Mouse (Mus musculus): ENCODE data around the gene Tfec. TPM values are rescaled to one million over a fixed set of nuclear protein-coding genes. Genes with fewer than 3 reads are reported as not detected.

Tfec gene
- polyA plus RNA-seq (2012; rRNA removed; ENCODE audit: low replicate concordance): 0.76 and 1.9 TPM in 2 replicates

DNA sequence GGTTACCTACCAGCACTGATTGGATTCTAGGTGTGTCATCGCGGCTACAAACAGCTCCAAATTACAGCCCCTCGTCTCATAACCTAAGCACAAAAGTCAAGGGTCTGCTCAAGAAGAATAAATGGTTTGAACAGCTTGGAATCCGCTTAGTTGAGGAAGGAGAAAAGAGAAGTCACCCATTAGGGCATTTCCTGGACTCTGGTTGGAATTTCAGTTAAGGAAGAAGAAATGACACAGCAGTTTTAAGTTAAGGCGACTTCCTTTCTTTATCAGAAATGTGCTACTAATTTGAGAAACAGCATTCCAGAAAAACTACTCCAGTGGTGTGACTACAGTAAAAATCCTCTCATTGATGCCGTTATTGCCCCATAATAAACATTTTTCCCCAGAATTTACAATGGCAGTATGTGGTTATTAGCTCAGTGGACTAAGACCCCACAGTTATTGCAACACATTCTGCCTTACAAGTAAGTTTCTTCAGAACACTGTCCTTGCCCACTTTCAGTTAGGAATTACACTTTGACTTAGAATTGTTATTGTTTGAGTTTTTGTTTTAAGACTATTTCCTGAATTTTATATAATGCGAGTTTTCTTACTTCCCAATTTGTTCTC lies at the start of gene Tfec:
Tfec (minus strand) TSS at position 191 of the 612 bp plus-strand sequence.

Other genes with a start within 250 kb of the Tfec start
- 23.1 and 29.3 TPM in 2 replicates for gene Tes, start 166.7 kb upstream of the Tfec start, polyA plus RNA-seq (2012; rRNA removed; ENCODE audit: low replicate concordance)

Measured in mammary gland, adult 2 months (tissue).